Comparison of ENCODE assay signal across 8 mouse cellular contexts in genomic region chr17:80061783-80062619, GRCm38 (mm10). TPM values are rescaled to one million over a fixed set of nuclear protein-coding genes. Genes with fewer than 3 reads are reported as not detected.
DNase-seq lines count a peak whose midpoint lies in the region; ATAC-seq lines count a peak whose summit lies in the region.

TSS of gene Hnrnpll (minus strand) at chr17:80062334.

- peak within 1 kb of the TSS; percentile 99 for H3K4me3 ChIP-seq in hindbrain, embryonic 14.5 days (replicated peaks; ENCODE audit: low read length)

- H3K9ac ChIP-seq in hindbrain, embryonic 14.5 days: peak within 1 kb of the TSS; percentile 99

- H3K4me1 ChIP-seq in hindbrain, embryonic 14.5 days (replicated peaks; ENCODE audit: control insufficient read depth, insufficient read depth, low read length): peaks cover 33% of the 10 kb centered on the region

- DNase-seq in R1 (ENCODE audit: low read depth, low spot score): peak; percentile 96
- DNase-seq in cerebellum, postnatal 25 days: peak; percentile 97 to 100
- peak; percentile 99 for DNase-seq in frontal cortex, postnatal 25 days (ENCODE audit: low spot score in 2 of 2)
- peak; percentile 98 for DNase-seq in hindbrain, embryonic 14.5 days (ENCODE audit: low spot score)
- peak; percentile 99 for DNase-seq in layer of hippocampus, postnatal 36 days
- peak; percentile 98 for DNase-seq in lung, postnatal 36 days
- peak; percentile 99 for DNase-seq in retina, postnatal 1 day
- DNase-seq in urinary bladder, adult 18-20 months (ENCODE audit: low spot score in 2 of 2): peak; percentile 97 to 99

- peak within 1 kb of the TSS; percentile 77 for H3K4me2 ChIP-seq in hindbrain, embryonic 14.5 days (replicated peaks)

- H3K27ac ChIP-seq in hindbrain, embryonic 14.5 days: peak within 1 kb of the TSS; percentile 96

- no peaks in the 10 kb centered on the region for H3K36me3 ChIP-seq in hindbrain, embryonic 14.5 days (replicated peaks; ENCODE audit: control insufficient read depth, insufficient read depth)

- no peaks in the 10 kb centered on the region for H3K9me3 ChIP-seq in hindbrain, embryonic 14.5 days (ENCODE audit: control insufficient read depth, low read length)

- H3K27me3 ChIP-seq in hindbrain, embryonic 14.5 days (ENCODE audit: control insufficient read depth, insufficient read depth, low read length): no peaks in the 10 kb centered on the region

- WGBS in hindbrain, embryonic 14.5 days: under 1% methylated on average over 87 of the region's 97 CpGs

- ATAC-seq in hindbrain, embryonic 14.5 days (ENCODE audit: low FRiP score): peak; percentile 99

RNA-seq across cellular contexts. Expression of gene Hnrnpll, which starts in this region (rescaled TPM):
- polyA plus RNA-seq in hindbrain, embryonic 14.5 days (2014; fragmentation: Nextera tagmentation; extraction: Ambion mirVana): 62.7 and 75.2 TPM in 2 replicates
- 10 to 100 TPM; 62.3 to 66.0 TPM for total RNA-seq in layer of hippocampus, postnatal 36 days (2021)

Comparison
In these comparisons a context has a peak if more than half of its experiments do, and no peak if none do; other contexts are left out.
1. Peak in every context shown above with its lines: DNase-seq, ATAC-seq, H3K4me3 ChIP-seq and H3K27ac ChIP-seq.